Mouse (Mus musculus): ENCODE results near the gene Cab39. TPM values are rescaled to one million over a fixed set of nuclear protein-coding genes. Genes with fewer than 3 reads are reported as not detected.

Cab39 gene
- total RNA-seq (2021): 100 to 1,000 TPM; 152 to 157 TPM
- long read RNA-seq, experiment 1, transcript Cab39-202 (9 exons, 3,805 nt): major isoform, 90 of 106 reads
- long read RNA-seq, experiment 1, partial matches to known transcripts: 1 of 106 reads
- long read RNA-seq, experiment 1, other reads (novel, unspliced or antisense): 15 of 106 reads
- long read RNA-seq, experiment 2, transcript Cab39-202 (9 exons, 3,805 nt): major isoform, 119 of 153 reads
- long read RNA-seq, experiment 2, partial matches to known transcripts: 11 of 153 reads
- long read RNA-seq, experiment 2, other reads (novel, unspliced or antisense): 22 of 153 reads

- H3K27ac ChIP-seq: peak within 1 kb of the TSS; percentile 97
- TF ChIP-seq CTCF (conservative IDR thresholded peaks at IDR 0.05): peak; percentile 88
These were observed at the start of gene Cab39 for GRCm38 (mm10) chr1:85793208-85794105. Cab39 (plus strand) TSS chr1:85793441.

GRCm38 (mm10) chr1:85744539-85744938 lies 48.7 kb upstream of the Cab39 start:
- no peak for TF ChIP-seq CTCF (conservative IDR thresholded peaks at IDR 0.05)
- Histone ChIP-seq H3K4me3 (no peak overlapping the region), H3K27ac (no peak overlapping the region)
- DNase-seq (ENCODE audit: low spot score in 2 of 2): no peak

More at GRCm38 (mm10) chr1:85793208-85794105, at the start of gene Cab39:
- DNase-seq (ENCODE audit: low spot score in 2 of 2): peak; percentile 83 to 90
- peak within 1 kb of the TSS; percentile 94 for H3K4me3 ChIP-seq

- no peak for TF ChIP-seq CTCF (conservative IDR thresholded peaks at IDR 0.05)
- DNase-seq (ENCODE audit: low spot score in 2 of 2): no peak
- no peak overlapping the region for H3K4me3 ChIP-seq
- no peak overlapping the region for H3K27ac ChIP-seq
These were observed 46.7 kb upstream of the Cab39 start for GRCm38 (mm10) chr1:85746511-85746910.

- no peak for TF ChIP-seq CTCF (conservative IDR thresholded peaks at IDR 0.05)
- no peak overlapping the region for H3K27ac ChIP-seq
- no peak overlapping the region for H3K4me3 ChIP-seq
- DNase-seq (ENCODE audit: low spot score in 2 of 2): no peak
These were observed 43.4 kb upstream of the Cab39 start for GRCm38 (mm10) chr1:85749829-85750228.

GRCm38 (mm10) chr1:85750650-85751049 lies 42.6 kb upstream of the Cab39 start:
- no peak for TF ChIP-seq CTCF (conservative IDR thresholded peaks at IDR 0.05)
- DNase-seq (ENCODE audit: low spot score in 2 of 2): no peak
- Histone ChIP-seq H3K27ac (no peak overlapping the region), H3K4me3 (no peak overlapping the region)

DNA sequence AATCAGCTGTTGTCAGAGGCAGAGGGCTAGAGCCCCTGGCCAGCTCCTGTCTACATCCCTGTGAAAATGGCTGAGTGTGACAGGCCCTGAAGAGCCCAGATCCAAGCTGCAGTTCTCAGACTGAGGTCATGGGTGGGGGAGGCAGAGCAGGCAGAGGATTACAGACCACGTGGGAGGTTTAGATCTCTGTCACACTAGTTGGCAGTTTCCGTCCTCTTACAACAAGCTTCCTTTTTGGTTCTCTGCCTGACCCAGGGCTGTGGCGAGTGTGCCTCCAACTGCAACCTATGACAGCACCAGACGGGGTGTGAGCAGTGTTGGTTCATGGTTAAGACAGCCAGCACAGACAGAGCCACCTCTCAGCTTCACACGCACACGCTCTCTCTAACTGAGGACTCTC lies 41.7 kb upstream of the Cab39 start:
- no peak for DNase-seq (ENCODE audit: low spot score in 2 of 2)
- Histone ChIP-seq H3K4me3 (no peak overlapping the region), H3K27ac (no peak overlapping the region)
- TF ChIP-seq CTCF (conservative IDR thresholded peaks at IDR 0.05): no peak

DNA sequence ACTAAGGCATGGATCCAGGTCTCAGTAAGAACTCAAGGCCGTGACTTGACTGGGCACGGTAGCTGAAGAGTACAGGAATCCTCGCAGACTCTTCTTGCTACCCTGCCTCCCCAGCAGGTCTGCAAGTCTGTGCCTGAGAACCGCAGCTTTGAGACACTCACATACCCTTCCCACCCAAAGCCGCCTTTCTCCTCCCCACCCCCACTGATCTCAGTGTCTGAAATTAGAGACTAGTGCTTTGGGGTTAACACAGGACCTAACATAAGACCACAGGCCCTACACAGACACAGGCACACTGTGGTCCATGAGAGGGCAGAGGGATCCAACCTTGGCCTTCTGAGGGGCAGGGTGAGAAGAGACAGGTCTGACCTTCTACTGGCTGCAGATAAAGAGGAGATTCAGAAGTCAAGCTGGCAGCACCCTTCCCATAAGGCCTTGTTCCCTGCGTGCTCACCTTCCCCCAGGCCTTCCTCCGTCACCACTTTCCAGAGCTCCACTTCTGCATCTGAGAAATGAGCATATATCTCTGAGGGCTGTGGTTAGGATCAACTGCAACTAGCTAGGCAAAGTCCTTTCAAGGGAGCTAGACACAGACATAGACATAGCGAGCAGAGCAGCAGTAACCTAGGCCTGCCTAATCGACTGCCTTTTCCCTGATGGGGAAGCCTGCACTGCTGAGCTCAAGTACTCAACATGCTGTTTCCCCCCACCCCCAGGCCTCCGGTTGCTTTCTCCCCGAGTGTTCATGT lies 41.1 kb upstream of the Cab39 start:
- Histone ChIP-seq H3K4me3 (no peak overlapping the region), H3K27ac (no peak overlapping the region)
- TF ChIP-seq CTCF (conservative IDR thresholded peaks at IDR 0.05): no peak
- DNase-seq (ENCODE audit: low spot score in 2 of 2): no peak

DNA sequence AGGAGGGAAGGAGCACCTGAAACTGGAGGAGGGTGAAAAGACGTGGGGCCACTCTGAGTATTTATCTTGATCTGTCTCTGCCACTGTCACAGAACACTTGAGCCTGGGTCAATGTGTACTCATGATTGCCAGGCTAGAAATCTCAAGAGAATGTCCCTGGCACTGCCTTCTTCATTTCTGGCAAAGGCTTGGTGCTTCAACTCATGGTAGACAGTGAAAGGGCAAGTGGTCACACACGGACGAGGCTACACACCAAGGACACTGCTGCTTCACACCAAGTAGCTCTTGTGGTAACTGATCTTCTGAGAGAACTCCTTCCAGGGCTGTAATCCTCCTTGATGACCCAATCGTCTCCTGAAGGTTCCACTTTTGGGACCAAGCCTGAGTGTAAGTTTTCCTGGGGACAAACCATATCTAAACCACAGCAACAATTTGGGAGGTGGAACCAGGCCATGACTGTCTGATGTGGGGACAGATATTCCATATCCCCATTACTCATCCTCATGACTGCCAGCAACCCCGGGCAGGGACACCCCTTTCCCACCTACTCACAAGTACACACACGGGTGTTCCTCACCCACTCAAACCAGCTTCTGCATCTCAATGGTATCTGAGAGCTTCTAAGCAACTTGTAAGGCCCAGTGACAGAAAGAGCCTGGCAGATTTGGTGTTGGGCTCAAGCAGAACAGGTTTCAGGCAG lies 35.6 kb upstream of the Cab39 start:
- Histone ChIP-seq H3K27ac (no peak overlapping the region), H3K4me3 (no peak overlapping the region)
- TF ChIP-seq CTCF (conservative IDR thresholded peaks at IDR 0.05): no peak
- peak in 1 of 2 experiments; percentile 33 for DNase-seq (ENCODE audit: low spot score in 2 of 2)

DNA sequence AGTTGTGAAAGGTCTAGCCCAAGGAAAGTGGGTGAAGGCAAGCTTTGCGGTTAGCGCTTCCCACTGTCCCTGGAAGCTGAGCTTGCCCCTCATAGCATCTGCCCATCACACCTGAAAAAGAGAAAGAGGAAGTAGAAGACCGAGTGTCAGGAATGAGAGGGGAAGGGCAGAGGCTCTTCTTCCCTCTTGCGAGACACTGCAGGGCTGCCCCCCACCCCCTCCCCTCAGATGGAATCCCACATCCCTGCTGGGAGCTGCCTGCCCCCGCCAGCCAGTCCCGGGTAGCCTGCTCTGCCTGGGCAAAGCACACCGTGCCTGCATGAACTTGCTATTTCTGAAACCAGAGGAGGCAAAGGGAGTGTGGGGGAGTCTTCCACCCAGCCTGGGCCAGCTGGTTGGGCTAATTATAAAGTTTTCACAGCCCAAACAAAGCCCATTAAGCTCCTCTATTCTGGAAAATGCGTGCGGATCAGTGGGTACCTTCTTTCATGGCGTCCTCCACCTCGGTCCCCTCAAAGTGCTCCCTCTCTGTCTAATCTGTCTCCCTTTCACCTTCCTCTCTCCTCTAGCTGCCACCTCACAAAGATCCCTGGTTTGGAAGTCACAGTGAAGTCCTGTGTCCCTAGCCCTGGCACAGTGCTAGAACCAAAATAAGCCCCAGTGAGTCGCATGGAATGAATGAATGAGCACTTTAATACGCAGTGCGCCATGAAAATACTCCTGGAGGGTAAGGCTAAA lies 34.8 kb upstream of the Cab39 start:
- no peak for TF ChIP-seq CTCF (conservative IDR thresholded peaks at IDR 0.05)
- Histone ChIP-seq H3K27ac (no peak overlapping the region), H3K4me3 (no peak overlapping the region)
- peak; percentile 16 to 28 for DNase-seq (ENCODE audit: low spot score in 2 of 2)

GRCm38 (mm10) chr1:85758969-85759293 lies 34.3 kb upstream of the Cab39 start:
- DNase-seq (ENCODE audit: low spot score in 2 of 2): no peak
- no peak for TF ChIP-seq CTCF (conservative IDR thresholded peaks at IDR 0.05)
- Histone ChIP-seq H3K27ac (no peak overlapping the region), H3K4me3 (no peak overlapping the region)

DNA sequence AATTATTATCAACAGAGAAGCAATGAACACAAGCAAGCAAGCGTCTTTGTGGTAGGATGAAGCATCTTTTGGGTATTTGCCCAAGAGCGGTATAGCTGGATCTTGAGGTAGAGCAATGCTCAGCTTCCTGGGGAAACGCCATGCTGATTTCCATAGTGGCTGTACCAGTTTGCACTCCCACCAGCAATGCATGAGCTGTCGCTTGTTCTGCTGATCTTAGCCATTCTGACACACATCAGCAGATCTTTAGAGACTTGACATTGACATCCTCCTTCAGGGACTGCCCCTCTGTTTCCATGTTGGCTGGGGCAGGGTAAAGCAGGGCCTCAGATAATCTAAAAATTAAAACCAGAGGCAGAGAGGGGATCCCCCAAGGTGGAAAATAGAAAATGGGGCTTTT lies 31.6 kb upstream of the Cab39 start:
- DNase-seq (ENCODE audit: low spot score in 2 of 2): no peak
- no peak for TF ChIP-seq CTCF (conservative IDR thresholded peaks at IDR 0.05)
- H3K27ac ChIP-seq: no peak overlapping the region
- H3K4me3 ChIP-seq: no peak overlapping the region

DNA sequence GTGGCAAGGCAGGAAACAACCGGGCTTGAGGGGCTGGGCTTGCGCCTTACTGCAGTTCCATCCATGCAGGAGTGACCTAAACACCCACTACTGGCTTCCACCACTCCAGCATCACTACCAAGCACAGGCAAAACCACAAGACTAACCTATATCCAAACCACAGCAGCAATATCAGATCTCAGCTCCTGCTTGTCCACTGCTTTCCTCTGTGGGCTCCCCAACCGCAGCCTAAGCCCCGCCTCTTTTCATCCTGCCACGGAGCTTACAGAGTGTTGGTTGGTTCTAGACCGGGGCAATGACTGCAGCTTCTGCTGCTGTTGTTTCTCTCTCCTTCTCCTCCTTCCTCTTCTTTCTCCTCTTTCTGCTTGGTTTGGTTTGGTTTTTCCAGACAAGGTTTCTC lies 29.9 kb upstream of the Cab39 start:
- no peak for DNase-seq (ENCODE audit: low spot score in 2 of 2)
- no peak for TF ChIP-seq CTCF (conservative IDR thresholded peaks at IDR 0.05)
- H3K4me3 ChIP-seq: no peak overlapping the region
- no peak overlapping the region for H3K27ac ChIP-seq
